Mouse (Mus musculus) limb, embryonic 14.5 days (tissue): ENCODE data around the gene Atp7b. TPM values are rescaled to one million over a fixed set of nuclear protein-coding genes. Genes with fewer than 3 reads are reported as not detected.

Experiments
- ATAC-seq: fragments of 200-750 bp; cut with Nextera tagmentation; 2 replicates; pipeline ENCODE4 v1.8.0; 2017; ENCODE audit warnings: low read depth, moderate number of reproducible peaks, moderate TSS enrichment; ENCODE audit not compliant: low FRiP score
- DNase-seq: peaks from one replicate; pipeline ENCODE4 v3.0.0-alpha.2; 2015; ENCODE audit warnings: low spot score
- H3K27ac ChIP-seq: fragments of 300-500 bp; sonication (generic); replicated peaks from 2 replicates; pipeline ENCODE4 v1.5.1; 2014; ENCODE audit warnings: low read depth, mild to moderate bottlenecking, low read length, moderate library complexity, mixed read lengths
- H3K27me3 ChIP-seq: fragments of 300-500 bp; sonication (generic); 2 replicates; pipeline ENCODE4 v1.6.1; 2014; ENCODE audit warnings: low read length, mixed read lengths; ENCODE audit not compliant: control insufficient read depth, insufficient read depth
- H3K36me3 ChIP-seq: fragments of 300-500 bp; sonication (generic); 2 replicates; pipeline ENCODE4 v1.6.1; 2014; ENCODE audit warnings: mild to moderate bottlenecking, low read length, moderate library complexity, mixed read lengths; ENCODE audit not compliant: control insufficient read depth, insufficient read depth
- H3K4me1 ChIP-seq: fragments of 300-500 bp; sonication (generic); 2 replicates; pipeline ENCODE4 v1.6.1; 2014; ENCODE audit warnings: antibody characterized with exemption, low read length, mixed read lengths; ENCODE audit not compliant: control insufficient read depth, insufficient read depth
- H3K4me2 ChIP-seq: fragments of 300-500 bp; sonication (generic); replicated peaks from 2 replicates; pipeline ENCODE4 v1.6.1; 2014; ENCODE audit warnings: low read depth, mild to moderate bottlenecking, low read length, moderate library complexity; ENCODE audit not compliant: severe bottlenecking
- H3K4me3 ChIP-seq: fragments of 300-500 bp; sonication (generic); replicated peaks from 2 replicates; pipeline ENCODE4 v1.5.1; 2014; ENCODE audit warnings: low read length
- H3K9ac ChIP-seq: fragments of 300-500 bp; sonication (generic); 2 replicates; pipeline ENCODE4 v1.6.1; 2014; ENCODE audit warnings: mild to moderate bottlenecking, low read depth, low read length, moderate library complexity; ENCODE audit not compliant: severe bottlenecking
- H3K9me3 ChIP-seq: fragments of 300-500 bp; sonication (generic); 2 replicates; pipeline ENCODE4 v1.6.1; 2016; ENCODE audit warnings: low read length; ENCODE audit not compliant: control insufficient read depth
- POLR2A ChIP-seq: fragments of 200-500 bp; IDR thresholded peaks from 2 replicates; pipeline ENCODE4 v1.8.0; 2012; ENCODE audit warnings: inconsistent platforms, mild to moderate bottlenecking, moderate library complexity, borderline replicate concordance; ENCODE audit not compliant: insufficient read depth, insufficient read length; ENCODE audit errors: extremely low read depth
- WGBS: fragments of 180-500 bp; shearing (Covaris S2); extraction: QIAGEN DNeasy Blood & Tissue Kit; methylation state at CpG from one replicate; pipeline ENCODE4 v1.1.7; 2014; 5-methylcytosine and 5-hydroxymethylcytosine counted together
- polyA plus RNA-seq, 2 experiments: library from polyadenylated mRNA; depleted of rRNA in 1 of 2; stranded (reverse) in 1 of 2; unstranded in 1 of 2; fragments of >200 nt; fragmentation: Nextera tagmentation in 1 of 2; extraction: Ambion mirVana in 1 of 2; gene quantifications; 2 replicates each; pipeline versions ENCODE4 v1.2.1 to v1.2.3; 2012 to 2014

Atp7b gene
- polyA plus RNA-seq (2012; rRNA removed) (0.63 TPM in 2 replicates), polyA plus RNA-seq (2014; fragmentation: Nextera tagmentation; extraction: Ambion mirVana) (0.29 and 0.37 TPM in 2 replicates)

DNA sequence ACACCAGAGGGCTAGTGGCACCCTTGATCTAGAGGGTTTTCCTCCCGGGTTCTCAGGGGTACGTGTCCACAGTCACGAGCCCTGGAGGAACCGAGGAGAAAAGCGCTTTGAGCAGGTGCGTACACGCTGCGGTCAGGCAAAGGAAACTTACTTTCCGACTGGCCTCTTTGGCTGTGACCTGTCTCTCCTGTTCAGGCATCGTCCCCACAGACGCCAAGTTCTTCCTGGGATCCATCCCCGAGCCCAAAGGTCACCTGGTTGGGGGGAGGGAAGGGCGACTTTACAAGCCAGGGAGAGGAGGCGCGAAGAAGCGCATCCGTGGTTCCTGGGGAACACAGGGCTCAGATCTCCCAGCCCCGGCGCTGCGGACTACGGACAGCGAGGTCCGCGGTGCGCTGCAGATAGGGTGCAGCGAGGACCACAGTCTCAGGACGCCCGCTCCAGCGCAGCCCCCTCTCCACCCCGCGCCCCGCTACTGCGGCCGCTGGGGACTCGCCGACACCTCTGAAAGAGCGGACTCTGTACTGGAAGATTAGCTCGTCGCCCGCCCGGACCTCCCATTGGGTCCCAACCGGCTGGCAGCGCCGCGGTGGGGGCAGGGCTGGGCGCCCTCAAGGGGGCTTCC lies at the start of gene Atp7b:
Gene Atp7b, minus strand, starts transcription at position 485 of the 625 bp plus-strand sequence.
- 2% methylated on average over 31 of the region's 46 CpGs for WGBS

DNA sequence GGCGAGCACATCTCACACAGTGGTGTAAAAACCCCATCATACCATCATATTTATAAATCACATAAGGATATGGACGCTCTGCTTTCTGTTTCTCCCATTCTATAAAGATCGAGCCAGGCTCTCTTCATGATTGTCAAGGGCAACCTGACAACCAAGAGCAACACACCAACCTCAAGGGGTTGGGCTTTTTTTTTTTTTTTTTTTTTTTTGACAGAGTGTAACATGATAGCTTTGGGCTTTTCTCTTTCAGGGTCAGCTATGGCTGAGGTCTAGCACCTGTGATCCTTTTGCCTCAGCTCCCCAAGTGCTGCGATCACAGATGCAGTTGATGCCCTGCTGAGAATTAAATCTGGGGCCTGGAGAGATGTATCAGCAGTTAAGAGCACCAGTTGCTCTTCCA lies 46.9 kb upstream of the Atp7b start:
- TF ChIP-seq POLR2A = no peak
- Histone ChIP-seq H3K27me3 (no peaks in the 10 kb centered on the region), H3K4me1 (no peaks in the 10 kb centered on the region), H3K4me2 (no peak overlapping the region), H3K27ac (no peak overlapping the region), H3K36me3 (no peaks in the 10 kb centered on the region), H3K9me3 (no peaks in the 10 kb centered on the region), H3K4me3 (no peak overlapping the region), H3K9ac (no peak overlapping the region)
- no peak for DNase-seq
- 73% methylated on average over 4 of the region's 4 CpGs for WGBS
- ATAC-seq = no peak

More for the DNA sequence above, at the start of gene Atp7b:
- Histone ChIP-seq H3K4me1 (peaks cover 4% of the 10 kb centered on the region; the same call in 1 of the 2 replicates), H3K27ac (no peak within 1 kb of the TSS), H3K27me3 (peaks cover 19% of the 10 kb centered on the region), H3K4me2 (peak within 1 kb of the TSS; percentile 97), H3K36me3 (peaks cover 16% of the 10 kb centered on the region), H3K9me3 (no peaks in the 10 kb centered on the region), H3K4me3 (peak within 1 kb of the TSS; percentile 75), H3K9ac (peak within 1 kb of the TSS; percentile 66)
- no peak for TF ChIP-seq POLR2A
- ATAC-seq (peak; percentile 75), DNase-seq (no peak)

DNA sequence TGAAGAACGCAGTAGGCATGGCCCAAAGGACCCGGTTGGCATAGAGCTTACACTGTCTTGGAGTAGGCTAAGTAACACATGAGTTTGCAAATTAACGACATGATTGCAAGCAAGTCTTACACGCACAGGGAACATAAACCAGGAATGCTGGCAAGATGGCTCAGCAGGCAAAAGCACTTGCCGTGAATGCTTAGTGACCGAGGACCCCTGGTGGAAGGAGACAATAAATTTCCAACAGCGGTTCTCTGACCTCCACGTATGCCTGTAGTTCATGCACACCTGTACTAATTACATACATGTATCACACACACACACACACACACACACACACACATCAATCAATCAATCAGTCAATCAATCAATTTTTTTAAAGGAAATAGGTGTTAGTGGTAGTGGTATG lies 31.5 kb upstream of the Atp7b start:
- Histone ChIP-seq H3K9me3 (no peaks in the 10 kb centered on the region), H3K36me3 (no peaks in the 10 kb centered on the region), H3K9ac (no peak overlapping the region), H3K27ac (no peak overlapping the region), H3K4me1 (no peaks in the 10 kb centered on the region), H3K4me2 (no peak overlapping the region), H3K27me3 (no peaks in the 10 kb centered on the region), H3K4me3 (no peak overlapping the region)
- WGBS = 41% methylated on average over 8 of the region's 8 CpGs
- DNase-seq = no peak
- ATAC-seq = no peak
- no peak for TF ChIP-seq POLR2A

DNA sequence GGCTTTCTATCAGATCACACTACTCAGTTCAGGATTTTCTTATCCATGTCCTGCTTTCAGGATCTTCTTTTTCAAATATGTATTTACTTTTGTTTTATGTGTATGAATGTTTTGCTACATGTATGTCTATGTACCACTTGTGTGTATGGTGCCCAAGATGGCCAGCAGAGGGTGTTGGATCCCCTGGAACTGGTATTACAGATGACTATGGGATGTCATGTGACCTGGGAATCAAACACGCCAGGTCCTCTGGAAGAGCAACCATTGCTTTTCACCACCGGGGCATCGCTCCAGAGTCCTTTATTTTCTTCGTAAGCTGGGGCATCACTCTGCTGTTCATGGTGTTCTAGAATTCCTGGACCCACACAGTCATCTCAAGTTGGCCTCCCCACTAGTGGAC lies 29.1 kb upstream of the Atp7b start:
- no peak overlapping the region for H3K9ac ChIP-seq
- DNase-seq = no peak
- no peak overlapping the region for H3K4me2 ChIP-seq
- WGBS = 88% methylated on average over 4 of the region's 4 CpGs
- H3K36me3 ChIP-seq = no peaks in the 10 kb centered on the region
- no peak for TF ChIP-seq POLR2A
- H3K27me3 ChIP-seq = no peaks in the 10 kb centered on the region
- H3K9me3 ChIP-seq = no peaks in the 10 kb centered on the region
- H3K4me1 ChIP-seq = no peaks in the 10 kb centered on the region
- ATAC-seq = no peak
- no peak overlapping the region for H3K4me3 ChIP-seq
- no peak overlapping the region for H3K27ac ChIP-seq

DNA sequence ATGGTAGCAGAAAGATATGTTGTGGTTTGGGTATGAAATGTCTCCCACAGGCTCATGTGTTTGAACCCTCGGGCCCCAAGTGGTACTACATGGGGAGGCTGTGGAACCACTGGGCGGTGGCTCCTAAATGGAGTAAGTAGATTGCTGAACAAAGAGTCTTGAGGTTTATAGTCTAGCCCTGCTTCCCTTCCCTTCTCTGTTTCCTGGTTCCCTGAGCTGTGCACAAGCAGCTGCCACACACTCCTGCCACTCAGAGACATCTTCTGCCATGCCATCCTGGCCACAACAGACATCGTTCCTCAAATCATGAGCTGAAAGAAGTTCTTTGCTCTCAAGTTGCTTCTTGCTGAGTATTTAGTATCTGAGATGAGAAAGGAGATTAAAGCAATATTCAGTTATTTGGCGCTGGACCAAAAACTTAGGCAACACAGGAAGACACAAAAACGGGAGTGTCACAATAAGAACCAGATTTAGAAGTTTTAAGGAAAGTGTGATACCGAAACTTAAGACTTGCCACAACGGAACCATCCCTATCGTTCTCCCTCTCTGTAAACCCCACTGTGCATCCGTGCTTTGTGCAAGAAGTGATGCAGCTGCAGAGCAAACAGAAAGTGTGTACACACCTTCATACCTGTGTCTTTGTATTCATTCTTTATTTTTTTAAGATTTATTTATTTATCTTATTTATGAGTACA lies 19.4 kb upstream of the Atp7b start:
- H3K9ac ChIP-seq = no peak overlapping the region
- no peak for DNase-seq
- WGBS = 83% methylated on average over 9 of the region's 9 CpGs
- no peak overlapping the region for H3K27ac ChIP-seq
- H3K4me2 ChIP-seq = no peak overlapping the region
- H3K36me3 ChIP-seq = no peaks in the 10 kb centered on the region
- no peak overlapping the region for H3K4me3 ChIP-seq
- no peak for ATAC-seq
- no peaks in the 10 kb centered on the region for H3K9me3 ChIP-seq
- H3K27me3 ChIP-seq = no peaks in the 10 kb centered on the region
- H3K4me1 ChIP-seq = no peaks in the 10 kb centered on the region
- no peak for TF ChIP-seq POLR2A
